Mouse (Mus musculus) cerebellum, postnatal 25 days (tissue): ENCODE measurements around the gene Arap2.
"Not testable (repeated sequence)": the region's sequence is repeated elsewhere in the genome, so short reads cannot be mapped to it uniquely, and the experiment has no call there.

ENCODE experiments used
- DNase-seq, 2 experiments: peaks; one replicate each; pipeline ENCODE4 v3.0.0; 2021; ENCODE audit warnings: mixed read lengths in 2 of 2

The Arap2 gene

GRCm38 (mm10) chr5:62739451-62740415, 26.2 kb downstream of the Arap2 start:
- peak; percentile 37 to 59 for DNase-seq

GRCm38 (mm10) chr5:62730573-62730972, 35.4 kb downstream of the Arap2 start:
- not testable (repeated sequence) for DNase-seq

GRCm38 (mm10) chr5:62725551-62725950, 40.4 kb downstream of the Arap2 start:
- no peak for DNase-seq

GRCm38 (mm10) chr5:62723261-62724105, 42.5 kb downstream of the Arap2 start:
- DNase-seq, result no peak

GRCm38 (mm10) chr5:62716468-62716867, 49.5 kb downstream of the Arap2 start:
- DNase-seq, result no peak

- no peak for DNase-seq
Observed at GRCm38 (mm10) chr5:62715977-62716376, 50.0 kb downstream of the Arap2 start.

GRCm38 (mm10) chr5:62715436-62715835, 50.5 kb downstream of the Arap2 start:
- no peak for DNase-seq

- no peak for DNase-seq
Observed at GRCm38 (mm10) chr5:62710955-62711354, 55.0 kb downstream of the Arap2 start.

- peak; percentile 46 to 58 for DNase-seq
Observed at GRCm38 (mm10) chr5:62706900-62707299, 59.1 kb downstream of the Arap2 start.

GRCm38 (mm10) chr5:62689965-62690364, 76.0 kb downstream of the Arap2 start:
- DNase-seq, result no peak

- no peak for DNase-seq
Observed at GRCm38 (mm10) chr5:62683751-62684150, 82.2 kb downstream of the Arap2 start.

- DNase-seq, result no peak
Observed at GRCm38 (mm10) chr5:62683207-62683606, 82.8 kb downstream of the Arap2 start.

GRCm38 (mm10) chr5:62677390-62677789, 88.6 kb downstream of the Arap2 start:
- no peak for DNase-seq

- no peak for DNase-seq
Observed at GRCm38 (mm10) chr5:62672736-62673436, 93.1 kb downstream of the Arap2 start.

GRCm38 (mm10) chr5:62665329-62665728, 100.6 kb downstream of the Arap2 start:
- DNase-seq, result no peak

- no peak for DNase-seq
Observed at GRCm38 (mm10) chr5:62664847-62665246, 101.1 kb downstream of the Arap2 start.

GRCm38 (mm10) chr5:62663206-62663605, 102.8 kb downstream of the Arap2 start:
- no peak for DNase-seq

- DNase-seq, result no peak
Observed at GRCm38 (mm10) chr5:62653924-62654323, 112.0 kb downstream of the Arap2 start.

- no peak for DNase-seq
Observed at GRCm38 (mm10) chr5:62642330-62642729, 123.6 kb downstream of the Arap2 start.

GRCm38 (mm10) chr5:62640501-62640900, 125.5 kb downstream of the Arap2 start:
- DNase-seq, result no peak

- DNase-seq, result peak; percentile 47 to 60
Observed at GRCm38 (mm10) chr5:62636341-62636740, 129.6 kb downstream of the Arap2 start.

GRCm38 (mm10) chr5:62628901-62629300, 137.1 kb downstream of the Arap2 start:
- DNase-seq, result peak in 1 of 2 experiments; percentile 12
